Mouse (Mus musculus): ENCODE data around the gene Serpina1c.
A peak's percentile ranks its signal among the peaks of the same experiment; 100 is the strongest.
"Not testable (repeated sequence)": the region's sequence is repeated elsewhere in the genome, so short reads cannot be mapped to it uniquely, and the experiment has no call there.

Serpina1c gene

DNA sequence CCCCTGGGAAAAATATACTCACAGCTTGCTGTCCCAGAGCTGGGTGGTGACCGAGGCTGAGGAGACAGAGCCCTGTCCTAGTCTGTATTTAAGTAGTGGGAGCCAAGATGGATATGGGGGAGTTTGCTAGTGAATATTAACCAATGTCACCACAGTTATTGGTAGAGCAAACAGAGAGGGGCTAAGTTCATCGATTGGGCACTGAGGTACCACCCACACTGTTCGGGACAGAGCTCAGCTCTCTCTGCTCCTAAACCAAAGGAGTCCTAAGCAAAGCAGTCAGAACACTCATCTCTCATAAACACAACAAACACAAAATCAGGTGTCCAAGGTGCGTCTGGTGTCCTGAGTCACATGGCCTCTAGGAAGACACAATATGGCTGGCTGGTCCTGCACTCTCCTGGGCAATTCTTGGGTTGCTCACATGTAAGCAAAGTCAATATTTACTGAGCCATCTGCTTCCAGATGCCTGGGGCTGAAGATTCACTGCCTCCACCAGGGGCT is at the start of gene Serpina1c:
TSS of gene Serpina1c (minus strand) at position 51 of the 504 bp plus-strand sequence.
- not testable (repeated sequence) for DNase-seq (ENCODE audit: inconsistent ontology term)

DNA sequence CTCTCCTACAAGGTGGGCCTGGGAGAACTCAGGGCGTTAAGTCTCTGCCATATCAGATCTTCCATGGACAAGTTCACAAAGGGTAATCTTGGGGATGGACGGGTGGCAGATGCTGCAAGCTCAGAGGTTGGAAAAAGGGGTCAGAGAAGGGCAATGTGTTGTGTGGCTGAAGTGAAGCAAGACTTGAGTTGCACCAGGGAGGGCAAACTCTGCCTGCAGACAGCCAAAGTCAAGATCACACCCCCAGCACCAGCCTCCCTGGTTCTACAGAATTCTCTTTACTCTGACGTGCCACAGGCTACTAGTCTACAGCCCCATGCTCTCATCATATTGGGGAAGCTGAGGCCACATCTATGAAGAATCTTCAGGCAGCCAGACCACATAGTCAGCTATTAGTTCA is 48.3 kb upstream of the Serpina1c start:
- DNase-seq (ENCODE audit: inconsistent ontology term) = not testable (repeated sequence)

DNA sequence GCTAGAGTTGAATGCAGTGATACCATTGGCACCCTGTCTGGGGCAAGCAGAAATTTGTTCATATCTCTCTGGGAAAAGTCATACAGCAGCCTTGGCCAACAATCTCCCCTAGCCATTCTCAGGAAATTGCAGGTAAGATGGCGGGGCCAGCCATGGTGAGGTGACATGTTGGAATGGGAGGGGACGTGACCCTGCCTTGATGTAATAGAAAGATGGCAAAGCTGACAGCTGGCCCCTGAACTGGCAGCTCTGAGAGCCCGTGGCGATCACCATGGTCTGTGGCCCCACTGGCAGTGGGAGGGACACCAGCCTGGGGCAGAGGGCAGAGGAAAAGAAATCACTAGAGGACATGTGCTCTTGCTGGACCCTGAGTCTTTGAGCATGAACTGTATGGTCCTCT is 41.6 kb upstream of the Serpina1c start:
- DNase-seq (ENCODE audit: inconsistent ontology term) = no peak

DNA sequence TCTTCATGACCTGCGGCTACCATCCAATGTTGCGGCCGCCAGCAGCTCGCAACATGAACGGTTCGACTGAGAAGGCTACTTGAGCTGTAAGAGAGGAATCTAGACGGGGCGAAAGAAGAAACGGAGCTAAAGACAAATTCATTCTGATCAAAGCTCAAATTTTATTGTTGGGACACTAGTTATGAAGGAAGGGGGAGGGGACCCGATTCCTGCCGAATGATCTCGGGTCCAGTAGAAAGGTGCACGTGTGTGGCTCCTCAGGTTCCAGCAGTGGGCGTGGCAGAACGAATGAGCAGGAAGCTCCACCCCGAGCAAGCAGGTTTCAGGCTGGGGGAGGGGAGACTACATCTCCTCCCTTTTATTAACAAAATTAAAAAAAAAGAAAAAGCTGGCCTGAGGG is 4.5 kb upstream of the Serpina1c start:
- not testable (repeated sequence) for DNase-seq (ENCODE audit: inconsistent ontology term)

DNA sequence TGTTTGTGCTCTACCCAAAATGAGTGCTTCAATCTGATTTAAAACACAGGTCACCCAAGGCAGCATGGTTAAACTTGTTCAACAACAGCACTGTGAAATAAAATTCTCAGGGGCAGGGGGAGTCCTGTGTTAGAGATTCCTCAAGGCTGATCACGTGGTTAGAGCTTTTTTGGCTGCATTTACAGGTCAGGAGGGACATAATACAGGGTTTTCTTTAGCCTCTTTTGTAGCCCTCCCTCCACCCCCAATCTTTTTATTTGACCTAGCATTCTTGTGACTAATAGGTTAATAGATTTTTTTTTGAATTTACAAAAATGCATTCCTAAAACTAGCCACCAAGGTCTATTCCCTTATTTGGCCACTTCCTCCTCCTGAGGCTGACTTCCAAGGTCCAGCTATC is 3.1 kb upstream of the Serpina1c start:
- peak; percentile 16 for DNase-seq (ENCODE audit: inconsistent ontology term)

DNA sequence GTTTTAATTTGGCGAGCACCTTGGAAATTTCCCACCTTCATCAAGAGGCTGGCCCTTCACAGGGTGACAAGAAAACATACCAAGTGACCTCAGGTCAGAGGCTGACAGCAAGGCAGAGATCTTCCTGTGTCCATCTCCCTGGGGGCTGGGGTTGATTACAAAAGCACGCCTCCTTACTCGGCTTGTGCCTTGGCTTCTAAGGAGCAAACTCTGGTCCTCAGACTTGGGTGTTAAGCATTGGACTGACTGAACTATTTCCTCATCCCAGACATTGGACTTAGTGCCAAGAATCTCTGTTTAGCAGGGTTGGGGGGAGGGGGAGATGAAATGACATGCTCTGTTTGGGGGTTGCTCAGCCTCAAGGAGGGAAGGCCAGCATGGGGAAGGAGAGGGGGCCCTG is 2.8 kb downstream of the Serpina1c start:
- not testable (repeated sequence) for DNase-seq (ENCODE audit: inconsistent ontology term)

DNA sequence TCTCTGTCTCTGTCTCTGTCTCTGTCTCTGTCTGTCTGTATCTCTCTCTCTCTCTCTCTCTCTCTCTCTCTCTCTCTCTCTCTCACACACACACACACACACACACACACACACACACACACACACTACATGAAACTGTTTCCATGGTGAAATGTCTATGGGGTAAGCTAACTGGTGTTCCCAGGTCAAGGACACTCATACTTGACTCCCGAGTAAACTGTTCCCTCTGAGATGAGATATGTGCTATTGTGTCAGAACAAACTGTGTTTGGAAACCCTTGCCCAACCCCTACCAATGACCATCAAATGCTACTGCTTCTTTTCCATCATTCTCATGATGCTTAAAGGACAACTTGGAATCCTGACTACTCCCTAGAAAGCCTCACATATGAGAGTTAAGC is 37.8 kb downstream of the Serpina1c start:
- DNase-seq (ENCODE audit: inconsistent ontology term) = not testable (repeated sequence)

DNA sequence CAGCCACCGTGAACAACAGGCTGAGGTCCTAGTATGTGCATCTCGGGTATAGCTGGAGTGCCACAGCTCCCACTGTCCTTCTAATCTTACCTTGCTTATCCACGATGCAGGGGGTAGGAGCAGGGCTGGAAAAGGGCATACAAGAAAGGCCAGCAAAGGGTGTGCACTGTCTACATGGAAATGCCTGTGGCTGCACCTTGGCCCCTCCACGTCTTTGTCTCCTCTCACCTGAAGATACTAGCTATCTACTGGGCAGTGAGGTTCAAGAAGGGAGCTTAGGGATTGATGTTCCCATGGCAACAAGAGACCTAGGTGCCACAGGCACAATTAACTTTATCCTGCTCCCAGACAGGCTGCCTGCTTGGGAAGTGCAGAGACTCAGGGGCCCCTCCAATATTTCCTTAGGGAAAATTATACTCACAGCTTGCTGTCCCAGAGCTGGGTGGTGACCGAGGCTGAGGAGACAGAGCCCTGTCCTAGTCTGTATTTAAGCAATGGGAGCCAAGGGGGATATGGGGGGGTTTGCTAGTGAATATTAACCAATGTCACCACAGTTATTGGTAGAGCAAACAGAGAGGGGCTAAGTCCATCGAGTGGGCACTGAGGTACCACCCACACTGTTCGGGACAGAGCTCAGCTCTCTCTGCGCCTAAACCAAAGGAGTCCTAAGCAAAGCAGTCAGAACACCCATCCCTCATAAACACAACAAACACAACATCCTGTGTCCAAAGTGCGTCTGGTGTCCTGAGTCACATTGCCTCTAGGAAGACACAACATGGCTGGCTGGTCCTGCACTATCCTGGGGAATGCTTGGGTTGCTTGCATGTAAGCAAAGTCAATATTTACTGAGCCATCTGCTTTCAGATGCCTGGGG is 41.3 kb downstream of the Serpina1c start, which contains the start of gene Serpina1a:
TSS of gene Serpina1a (minus strand) at position 462 of the 874 bp plus-strand sequence.
- not testable (repeated sequence) for DNase-seq (ENCODE audit: inconsistent ontology term)

DNA sequence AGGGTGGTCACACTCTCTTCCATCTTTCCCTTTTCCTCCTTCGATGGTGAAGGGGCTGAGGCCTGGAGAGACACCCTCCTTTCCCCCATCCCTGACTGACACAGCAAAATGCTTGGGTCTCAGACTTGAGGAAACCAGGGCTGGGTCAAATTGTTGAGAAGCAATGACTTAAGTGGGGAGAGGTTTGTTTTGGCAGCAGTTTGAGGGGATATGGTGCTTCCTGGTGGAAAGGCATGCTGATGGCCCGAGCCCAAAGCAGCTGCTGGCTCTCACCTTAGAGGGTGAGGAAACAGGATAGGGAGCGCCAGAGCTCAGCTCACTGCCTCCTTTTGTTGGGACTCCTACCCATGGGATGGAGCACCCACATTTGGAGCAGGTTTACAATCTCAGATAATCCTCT is 43.7 kb downstream of the Serpina1c start:
- no peak for DNase-seq (ENCODE audit: inconsistent ontology term)

DNA sequence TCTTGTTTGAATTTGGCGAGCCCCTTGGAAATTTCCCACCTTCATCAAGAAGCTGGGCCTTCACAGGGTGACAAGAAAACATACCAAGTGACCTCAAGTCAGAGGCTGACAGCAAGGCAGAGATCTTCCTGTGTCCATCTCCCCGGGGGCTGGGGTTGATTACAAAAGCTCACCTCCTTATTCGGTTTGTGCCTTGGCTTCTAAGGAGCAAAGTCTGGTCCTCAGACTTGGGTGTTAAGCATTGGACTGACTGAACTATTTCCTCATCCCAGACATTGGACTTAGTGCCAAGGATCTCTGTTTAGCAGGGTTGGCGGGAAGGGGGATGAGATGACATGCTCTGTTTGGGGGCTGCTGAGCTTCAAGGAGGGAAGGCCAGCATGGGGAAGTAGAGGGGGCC is 44.1 kb downstream of the Serpina1c start:
- not testable (repeated sequence) for DNase-seq (ENCODE audit: inconsistent ontology term)

DNA sequence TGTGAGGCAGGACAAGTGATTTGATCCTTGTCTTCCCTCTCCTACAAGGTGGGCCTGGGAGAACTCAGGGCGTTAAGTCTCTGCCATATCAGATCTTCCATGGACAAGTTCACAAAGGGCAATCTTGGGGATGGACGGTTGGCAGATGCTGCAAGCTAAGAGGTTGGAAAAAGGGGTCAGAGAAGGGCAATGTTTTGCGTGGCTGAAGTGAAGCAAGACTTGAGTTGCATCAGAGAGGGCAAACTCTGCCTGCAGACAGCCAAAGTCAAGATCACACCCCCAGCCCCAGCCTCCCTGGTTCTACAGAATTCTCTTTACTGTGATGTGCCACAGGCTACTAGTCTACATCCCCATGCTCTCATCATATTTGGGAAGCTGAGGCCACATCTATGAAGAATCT is 45.1 kb downstream of the Serpina1c start:
- DNase-seq (ENCODE audit: inconsistent ontology term) = not testable (repeated sequence)

DNA sequence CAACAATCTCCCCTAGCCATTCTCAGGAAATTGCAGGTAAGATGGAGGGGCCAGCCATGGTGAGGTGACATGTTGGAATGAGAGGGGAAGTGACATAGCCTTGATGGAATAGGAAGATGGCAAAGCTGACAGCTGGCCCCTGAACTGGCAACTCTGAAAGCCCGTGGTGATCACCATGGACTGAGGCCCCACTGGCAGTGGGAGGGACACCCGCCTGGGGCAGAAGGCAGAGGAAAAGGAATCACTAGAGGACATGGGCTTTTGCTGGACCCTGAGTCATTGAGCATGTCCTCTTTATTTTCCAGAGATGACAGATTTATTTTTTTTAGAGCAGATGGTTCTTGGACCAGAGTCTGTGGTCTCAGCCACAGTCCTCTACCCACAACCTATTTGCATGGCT is 51.7 kb downstream of the Serpina1c start:
- DNase-seq (ENCODE audit: inconsistent ontology term) = not testable (repeated sequence)

Data from Muller cell, postnatal 12 days (primary cell).